Mouse (Mus musculus): ENCODE results near the gene Dnaic1. TPM values are rescaled to one million over a fixed set of nuclear protein-coding genes. Genes with fewer than 3 reads are reported as not detected.

Dnaic1 gene
- 0.46 and 0.47 TPM in 2 replicates for polyA plus RNA-seq (2015; fragmentation: Nextera tagmentation; extraction: Ambion mirVana)

GRCm38 (mm10) chr4:41569411-41569885 lies at the start of gene Dnaic1, which contains the start of gene Fam219a:
TSS of gene Dnaic1 (plus strand) at chr4:41569775.
TSS of gene Fam219a (minus strand) at chr4:41569538.
- Histone ChIP-seq H3K27me3 (peaks cover 75% of the 10 kb centered on the region), H3K36me3 (no peaks in the 10 kb centered on the region), H3K9ac (peak within 1 kb of the TSS; percentile 78), H3K27ac (no peak within 1 kb of the TSS), H3K4me1 (peaks cover 16% of the 10 kb centered on the region), H3K9me3 (no peaks in the 10 kb centered on the region), H3K4me3 (peak within 1 kb of the TSS; percentile 75), H3K4me2 (replicated peaks) (peak within 1 kb of the TSS; percentile 96)
- ATAC-seq (ENCODE audit: low FRiP score, low read depth) = peak; percentile 99
- under 1% methylated on average over 41 of the region's 41 CpGs for WGBS

DNA sequence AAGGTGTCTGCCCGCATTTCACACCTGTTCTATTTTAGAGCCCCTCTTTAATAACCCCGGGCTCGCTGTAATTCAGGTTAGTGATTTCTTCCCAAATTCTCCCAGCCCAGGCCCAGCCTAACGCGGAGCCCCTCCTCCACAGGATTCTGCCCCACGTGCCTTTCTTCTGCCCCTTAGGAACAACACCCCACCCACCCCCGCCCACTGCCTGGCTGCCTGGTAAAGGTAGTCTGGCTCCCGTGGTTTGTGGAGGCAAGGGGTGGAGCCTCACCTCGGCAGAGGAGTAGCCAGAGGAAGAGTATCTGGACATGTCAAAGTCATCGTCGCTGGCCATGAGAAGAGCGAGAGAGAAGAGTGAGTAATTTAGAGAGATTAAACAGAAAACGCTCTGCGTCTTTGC lies 48.9 kb upstream of the Dnaic1 start:
- Histone ChIP-seq H3K36me3 (no peaks in the 10 kb centered on the region), H3K4me3 (no peak overlapping the region), H3K27me3 (peaks cover 72% of the 10 kb centered on the region), H3K27ac (no peak overlapping the region), H3K9ac (no peak overlapping the region), H3K4me1 (no peaks in the 10 kb centered on the region), H3K9me3 (no peaks in the 10 kb centered on the region), H3K4me2 (replicated peaks) (no peak overlapping the region)
- ATAC-seq (ENCODE audit: low FRiP score, low read depth) = no peak
- WGBS = 29% methylated on average over 14 of the region's 14 CpGs

DNA sequence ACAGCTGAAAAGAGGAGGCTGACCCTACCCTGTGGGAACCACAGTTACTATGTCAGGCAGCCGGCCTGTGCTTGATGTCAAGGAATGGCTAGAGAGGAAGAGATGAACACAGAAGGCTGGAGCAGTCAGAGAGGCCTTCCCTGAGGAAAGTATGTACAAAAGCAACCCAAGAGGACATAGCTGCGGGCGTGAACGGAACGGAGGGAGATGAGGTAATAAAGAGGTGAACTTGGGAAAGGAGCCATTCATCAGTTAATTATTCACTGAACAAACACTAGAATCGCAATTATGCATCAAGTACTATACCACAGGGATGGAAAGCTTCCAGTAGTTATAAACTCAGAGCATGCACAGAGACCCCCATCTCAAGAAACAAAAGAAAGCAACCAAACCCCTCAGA lies 47.4 kb upstream of the Dnaic1 start:
- Histone ChIP-seq H3K36me3 (no peaks in the 10 kb centered on the region), H3K4me3 (no peak overlapping the region), H3K4me2 (replicated peaks) (no peak overlapping the region), H3K27ac (no peak overlapping the region), H3K4me1 (no peaks in the 10 kb centered on the region), H3K27me3 (peaks cover 76% of the 10 kb centered on the region), H3K9me3 (no peaks in the 10 kb centered on the region), H3K9ac (no peak overlapping the region)
- 86% methylated on average over 6 of the region's 6 CpGs for WGBS
- no peak for ATAC-seq (ENCODE audit: low FRiP score, low read depth)

GRCm38 (mm10) chr4:41522788-41523187 lies 46.8 kb upstream of the Dnaic1 start:
- Histone ChIP-seq H3K27ac (no peak overlapping the region), H3K4me1 (no peaks in the 10 kb centered on the region), H3K36me3 (no peaks in the 10 kb centered on the region), H3K4me3 (no peak overlapping the region), H3K9ac (no peak overlapping the region), H3K9me3 (no peaks in the 10 kb centered on the region), H3K27me3 (peaks cover 81% of the 10 kb centered on the region), H3K4me2 (replicated peaks) (no peak overlapping the region)
- no peak for ATAC-seq (ENCODE audit: low FRiP score, low read depth)
- WGBS = 47% methylated on average over 5 of the region's 5 CpGs

- Histone ChIP-seq H3K4me2 (replicated peaks) (no peak overlapping the region), H3K27me3 (peaks cover 85% of the 10 kb centered on the region), H3K4me3 (no peak overlapping the region), H3K36me3 (no peaks in the 10 kb centered on the region), H3K9ac (no peak overlapping the region), H3K9me3 (no peaks in the 10 kb centered on the region), H3K27ac (no peak overlapping the region), H3K4me1 (no peaks in the 10 kb centered on the region)
- no peak for ATAC-seq (ENCODE audit: low FRiP score, low read depth)
- WGBS = 72% methylated on average over 7 of the region's 7 CpGs
These were observed 45.7 kb upstream of the Dnaic1 start for GRCm38 (mm10) chr4:41523839-41524238.

DNA sequence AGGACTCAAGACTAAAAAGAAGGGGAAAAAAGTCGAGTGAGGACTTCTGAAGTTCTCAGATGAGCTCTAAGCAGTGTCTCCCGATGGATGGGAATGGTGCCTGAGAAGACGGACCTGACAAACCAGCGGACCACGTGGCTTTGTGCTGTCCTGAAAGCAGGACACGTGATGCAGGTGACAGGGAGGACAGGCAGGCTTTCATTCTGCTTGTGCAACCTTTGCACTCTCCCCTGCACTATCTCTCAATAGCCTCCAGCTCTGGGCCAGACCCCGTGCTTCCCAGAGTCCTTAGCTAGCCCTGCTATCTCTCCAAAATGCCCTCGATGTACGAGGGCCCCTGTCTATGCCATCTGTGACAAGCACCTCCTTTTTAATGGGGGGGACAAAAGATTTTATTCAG lies 44.7 kb upstream of the Dnaic1 start:
- 73% methylated on average over 9 of the region's 9 CpGs for WGBS
- Histone ChIP-seq H3K27ac (no peak overlapping the region), H3K4me3 (no peak overlapping the region), H3K9me3 (no peaks in the 10 kb centered on the region), H3K4me1 (no peaks in the 10 kb centered on the region), H3K4me2 (replicated peaks) (no peak overlapping the region), H3K36me3 (no peaks in the 10 kb centered on the region), H3K9ac (no peak overlapping the region), H3K27me3 (peaks cover 79% of the 10 kb centered on the region)
- ATAC-seq (ENCODE audit: low FRiP score, low read depth) = no peak

DNA sequence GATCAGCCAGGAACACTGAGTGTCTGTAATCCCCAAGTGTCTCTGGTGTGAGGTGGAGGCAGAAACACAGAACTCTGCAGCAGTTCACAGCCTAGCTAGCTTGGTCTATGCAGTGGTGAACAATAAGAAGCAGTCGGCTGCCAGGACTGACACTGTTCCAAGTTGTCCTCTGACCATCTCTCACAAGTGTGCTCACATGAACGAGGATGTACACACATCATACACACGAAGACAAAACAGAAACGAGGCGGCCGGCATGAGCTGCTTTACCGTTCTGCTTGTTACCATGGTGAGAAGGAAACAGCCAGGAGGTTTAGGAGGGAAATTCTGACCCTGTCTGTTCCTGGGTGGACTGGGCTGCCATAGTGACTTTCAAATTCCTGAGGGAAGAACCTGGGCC lies 43.0 kb upstream of the Dnaic1 start:
- Histone ChIP-seq H3K9me3 (no peaks in the 10 kb centered on the region), H3K4me1 (no peaks in the 10 kb centered on the region), H3K27me3 (peaks cover 63% of the 10 kb centered on the region), H3K27ac (no peak overlapping the region), H3K36me3 (no peaks in the 10 kb centered on the region), H3K4me3 (no peak overlapping the region), H3K4me2 (replicated peaks) (no peak overlapping the region), H3K9ac (no peak overlapping the region)
- no peak for ATAC-seq (ENCODE audit: low FRiP score, low read depth)
- 71% methylated on average over 7 of the region's 7 CpGs for WGBS

DNA sequence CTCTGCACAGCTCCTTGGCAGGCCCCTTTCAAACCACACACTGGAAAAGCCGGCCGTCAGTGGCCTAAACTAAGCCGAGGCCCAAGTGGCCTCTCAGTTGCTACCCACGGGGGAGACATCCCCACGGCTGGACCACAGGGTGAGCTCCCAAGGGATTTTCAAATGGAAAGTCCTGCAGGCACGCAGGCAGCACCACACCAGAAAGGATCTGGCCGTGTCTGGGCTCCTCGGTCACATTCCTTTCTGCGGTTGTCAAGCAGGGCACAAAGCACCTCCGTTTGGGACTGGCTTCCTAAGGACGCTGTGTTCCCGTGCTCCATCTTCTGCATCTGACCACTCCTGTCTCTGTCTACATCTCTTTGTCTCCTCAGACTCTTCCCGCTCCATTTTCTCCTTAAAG lies 42.5 kb upstream of the Dnaic1 start:
- no peaks in the 10 kb centered on the region for H3K4me1 ChIP-seq
- peaks cover 61% of the 10 kb centered on the region for H3K27me3 ChIP-seq
- H3K9ac ChIP-seq = no peak overlapping the region
- H3K9me3 ChIP-seq = no peaks in the 10 kb centered on the region
- no peaks in the 10 kb centered on the region for H3K36me3 ChIP-seq
- no peak overlapping the region for H3K4me3 ChIP-seq
- H3K27ac ChIP-seq = no peak overlapping the region
- 44% methylated on average over 13 of the region's 13 CpGs for WGBS
- H3K4me2 ChIP-seq (replicated peaks) = no peak overlapping the region
- ATAC-seq (ENCODE audit: low FRiP score, low read depth) = no peak

GRCm38 (mm10) chr4:41527996-41528395 lies 41.6 kb upstream of the Dnaic1 start:
- Histone ChIP-seq H3K9ac (no peak overlapping the region), H3K27ac (no peak overlapping the region), H3K4me1 (no peaks in the 10 kb centered on the region), H3K4me2 (replicated peaks) (no peak overlapping the region), H3K9me3 (no peaks in the 10 kb centered on the region), H3K27me3 (peaks cover 52% of the 10 kb centered on the region), H3K4me3 (no peak overlapping the region), H3K36me3 (no peaks in the 10 kb centered on the region)
- no peak for ATAC-seq (ENCODE audit: low FRiP score, low read depth)
- 24% methylated on average over 8 of the region's 8 CpGs for WGBS

- 23% methylated on average over 6 of the region's 6 CpGs for WGBS
- ATAC-seq (ENCODE audit: low FRiP score, low read depth) = no peak
- H3K27ac ChIP-seq = no peak overlapping the region
These were observed 37.2 kb upstream of the Dnaic1 start for GRCm38 (mm10) chr4:41532420-41532819.

DNA sequence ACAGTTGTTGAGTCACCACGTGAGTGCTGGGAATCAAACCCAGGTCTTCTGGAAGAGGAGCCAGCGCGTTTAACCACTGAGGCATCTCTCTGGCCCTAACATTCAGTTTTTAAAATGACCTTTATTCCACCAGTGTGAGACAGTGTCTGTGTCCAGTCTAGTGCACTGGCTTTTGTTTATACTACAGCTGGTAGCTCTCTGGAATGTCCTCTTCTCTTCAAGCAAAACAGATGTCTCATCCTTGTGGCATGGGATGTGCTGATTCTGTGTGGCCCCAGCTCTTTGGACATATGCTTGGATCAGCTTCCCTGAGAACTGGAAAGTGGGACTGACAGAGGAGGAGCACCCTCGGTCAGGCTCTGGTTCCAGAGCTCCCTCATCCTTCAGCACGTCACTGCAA lies 34.7 kb upstream of the Dnaic1 start:
- H3K9ac ChIP-seq = no peak overlapping the region
- H3K4me1 ChIP-seq = no peaks in the 10 kb centered on the region
- 73% methylated on average over 5 of the region's 5 CpGs for WGBS
- H3K36me3 ChIP-seq = no peaks in the 10 kb centered on the region
- H3K27me3 ChIP-seq = 0 out of 2 replicates have a peak, but pooled peaks cover 4% of the 10 kb centered on the region
- H3K9me3 ChIP-seq = no peaks in the 10 kb centered on the region
- no peak overlapping the region for H3K27ac ChIP-seq
- H3K4me2 ChIP-seq (replicated peaks) = no peak overlapping the region
- no peak for ATAC-seq (ENCODE audit: low FRiP score, low read depth)
- no peak overlapping the region for H3K4me3 ChIP-seq

More at GRCm38 (mm10) chr4:41532420-41532819, 37.2 kb upstream of the Dnaic1 start:
- Histone ChIP-seq H3K36me3 (no peaks in the 10 kb centered on the region), H3K4me1 (no peaks in the 10 kb centered on the region), H3K9ac (no peak overlapping the region), H3K9me3 (no peaks in the 10 kb centered on the region), H3K27me3 (peaks cover 20% of the 10 kb centered on the region), H3K4me3 (no peak overlapping the region), H3K4me2 (replicated peaks) (no peak overlapping the region)

DNA sequence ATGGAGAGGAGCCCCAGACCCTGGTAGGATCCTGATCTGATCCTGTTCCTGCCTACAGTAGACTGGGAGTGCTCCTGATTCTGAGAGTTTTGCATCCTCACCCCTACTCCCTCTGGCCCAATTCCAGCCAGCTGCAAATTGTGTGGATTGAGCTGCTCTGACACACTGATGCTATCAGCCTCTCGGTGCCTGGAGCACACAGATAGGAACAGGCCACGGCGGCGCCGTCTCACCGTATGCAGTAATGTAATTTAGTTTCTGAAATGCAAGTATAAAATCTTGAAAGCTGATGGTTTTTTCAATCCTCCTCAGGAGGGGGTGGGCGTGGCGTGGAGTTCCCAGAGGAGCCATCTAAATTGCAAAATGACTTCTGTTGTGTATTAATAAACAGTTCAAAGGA lies 27.4 kb upstream of the Dnaic1 start:
- H3K4me2 ChIP-seq (replicated peaks) = no peak overlapping the region
- WGBS = 75% methylated on average over 8 of the region's 8 CpGs
- ATAC-seq (ENCODE audit: low FRiP score, low read depth) = no peak

GRCm38 (mm10) chr4:41545985-41546384 lies 23.6 kb upstream of the Dnaic1 start:
- H3K4me3 ChIP-seq = no peak overlapping the region
- WGBS = 22% methylated on average over 8 of the region's 8 CpGs
- H3K9me3 ChIP-seq = no peaks in the 10 kb centered on the region
- no peak overlapping the region for H3K27ac ChIP-seq
- H3K9ac ChIP-seq = no peak overlapping the region
- no peaks in the 10 kb centered on the region for H3K36me3 ChIP-seq
- no peak overlapping the region for H3K4me2 ChIP-seq (replicated peaks)
- no peaks in the 10 kb centered on the region for H3K4me1 ChIP-seq
- peaks cover 18% of the 10 kb centered on the region; the same call in 1 of the 2 replicates for H3K27me3 ChIP-seq
- no peak for ATAC-seq (ENCODE audit: low FRiP score, low read depth)

More for the DNA sequence above, 27.4 kb upstream of the Dnaic1 start:
- 0 out of 2 replicates have a peak, but pooled peaks cover 5% of the 10 kb centered on the region for H3K27me3 ChIP-seq
- H3K4me3 ChIP-seq = no peak overlapping the region
- H3K27ac ChIP-seq = no peak overlapping the region
- no peaks in the 10 kb centered on the region for H3K4me1 ChIP-seq
- H3K9me3 ChIP-seq = no peaks in the 10 kb centered on the region
- H3K36me3 ChIP-seq = no peaks in the 10 kb centered on the region
- H3K9ac ChIP-seq = no peak overlapping the region

Measured in limb, embryonic 13.5 days (tissue).